8 mouse cellular contexts compared by ENCODE assay signal in genomic region chr13:54621960-54622521, GRCm38 (mm10). TPM values are rescaled to one million over a fixed set of nuclear protein-coding genes. Genes with fewer than 3 reads are reported as not detected.
DNase-seq lines count a peak whose midpoint lies in the region; ATAC-seq and TF ChIP-seq lines count a peak whose summit lies in the region.

No protein-coding gene starts in this region.

- ATAC-seq in kidney, embryonic 16.5 days (ENCODE audit: low FRiP score, low TSS enrichment): peak; percentile 32; the same call in 1 of the 2 replicates
- peak; percentile 36 for ATAC-seq in activated CD4-positive, CD25-positive, alpha-beta regulatory T cell, adult 4 months
- peak; percentile 36 for ATAC-seq in forebrain, postnatal 0 days
- ATAC-seq in liver, embryonic 12.5 days: peak; percentile 60

- peak overlapping the region; percentile 98 for H3K4me3 ChIP-seq in kidney, embryonic 16.5 days (ENCODE audit: low read length)
- H3K4me3 ChIP-seq in forebrain, postnatal 0 days (ENCODE audit: low read depth, low read length): peak overlapping the region; percentile 88
- peak overlapping the region; percentile 97 for H3K4me3 ChIP-seq in liver, embryonic 12.5 days
- peak overlapping the region; percentile 78 for H3K4me3 ChIP-seq in olfactory bulb, adult 2 months (ENCODE audit: insufficient read depth, low read depth, low read length)

- peaks cover 8% of the 10 kb centered on the region; the same call in 1 of the 2 replicates for H3K36me3 ChIP-seq in kidney, embryonic 16.5 days (ENCODE audit: insufficient read depth, low read length)
- no peaks in the 10 kb centered on the region for H3K36me3 ChIP-seq in forebrain, postnatal 0 days (ENCODE audit: insufficient read depth)
- H3K36me3 ChIP-seq in liver, embryonic 12.5 days: 0 out of 2 replicates have a peak, but pooled peaks cover 7% of the 10 kb centered on the region

- intact Hi-C loops in left cerebral cortex, postnatal 36 days (cut with DNase I): loop anchor here (1.0 kb wide), 2 partner anchors 12 to 32 kb away; partner anchors contain the start of genes Higd2a and Nop16

- H3K27me3 ChIP-seq in kidney, embryonic 16.5 days (ENCODE audit: insufficient read depth, low read length): no peaks in the 10 kb centered on the region
- peaks cover 3% of the 10 kb centered on the region; the same call in 1 of the 2 replicates for H3K27me3 ChIP-seq in forebrain, postnatal 0 days (ENCODE audit: insufficient read depth, low read length)
- peaks cover 10% of the 10 kb centered on the region for H3K27me3 ChIP-seq in liver, embryonic 12.5 days (replicated peaks)

- no peak for DNase-seq in kidney, adult 11 months
- DNase-seq in forebrain, postnatal 0 days: no peak
- DNase-seq in spleen, postnatal 4 days (ENCODE audit: low spot score in 2 of 2): no peak
- no peak for DNase-seq in left cerebral cortex, postnatal 36 days (ENCODE audit: low spot score in 2 of 2)

- no peaks in the 10 kb centered on the region for H3K9me3 ChIP-seq in kidney, embryonic 16.5 days (ENCODE audit: low read length)
- no peaks in the 10 kb centered on the region for H3K9me3 ChIP-seq in forebrain, postnatal 0 days (ENCODE audit: low read length)
- no peaks in the 10 kb centered on the region for H3K9me3 ChIP-seq in liver, embryonic 12.5 days (replicated peaks)

- peak overlapping the region; percentile 91 for H3K4me2 ChIP-seq in kidney, embryonic 16.5 days (replicated peaks; ENCODE audit: low read depth, low read length)
- peak overlapping the region; percentile 67 for H3K4me2 ChIP-seq in forebrain, postnatal 0 days (ENCODE audit: low read depth)
- peak overlapping the region; percentile 93 for H3K4me2 ChIP-seq in liver, embryonic 12.5 days

- TF ChIP-seq CTCF in forebrain, postnatal 0 days (IDR thresholded peaks at IDR 0.05; ENCODE audit: low read depth): no peak
- no peak for TF ChIP-seq CTCF in olfactory bulb, adult 2 months (IDR thresholded peaks at IDR 0.05; ENCODE audit: insufficient read depth, low read depth, low read length)

- WGBS in kidney, embryonic 16.5 days: under 1% methylated on average over 27 of the region's 27 CpGs
- WGBS in forebrain, postnatal 0 days: 1% methylated on average over 27 of the region's 27 CpGs
- WGBS in liver, embryonic 12.5 days (ENCODE audit: insufficient replicate concordance): 1% methylated on average over 27 of the region's 27 CpGs
- WGBS in olfactory bulb, adult 2 months: under 1% methylated on average over 27 of the region's 27 CpGs

- TF ChIP-seq POLR2A in olfactory bulb, adult 2 months (IDR thresholded peaks at IDR 0.05; ENCODE audit: insufficient read depth, low read depth, low read length): no peak

- H3K27ac ChIP-seq in kidney, embryonic 16.5 days (ENCODE audit: low read length): peak overlapping the region; percentile 83
- H3K27ac ChIP-seq in forebrain, postnatal 0 days (ENCODE audit: low read depth, low read length): peak overlapping the region; percentile 86
- peak overlapping the region; percentile 82 for H3K27ac ChIP-seq in liver, embryonic 12.5 days
- peak overlapping the region; percentile 1; the same call in 1 of the 2 replicates for H3K27ac ChIP-seq in olfactory bulb, adult 2 months (ENCODE audit: insufficient read depth, low read depth, low read length)

- H3K4me1 ChIP-seq in kidney, embryonic 16.5 days (ENCODE audit: insufficient read depth, low read length): peaks cover 13% of the 10 kb centered on the region
- peaks cover 3% of the 10 kb centered on the region; the same call in 1 of the 2 replicates for H3K4me1 ChIP-seq in forebrain, postnatal 0 days (ENCODE audit: insufficient read depth)
- H3K4me1 ChIP-seq in liver, embryonic 12.5 days: peaks cover 33% of the 10 kb centered on the region
- peaks cover 11% of the 10 kb centered on the region; the same call in 1 of the 2 replicates for H3K4me1 ChIP-seq in olfactory bulb, adult 2 months (ENCODE audit: control insufficient read depth, insufficient read depth, low read length)

- peak overlapping the region; percentile 97 for H3K9ac ChIP-seq in kidney, embryonic 16.5 days (replicated peaks; ENCODE audit: low read length)
- peak overlapping the region; percentile 83 for H3K9ac ChIP-seq in forebrain, postnatal 0 days
- H3K9ac ChIP-seq in liver, embryonic 12.5 days: peak overlapping the region; percentile 94

RNA-seq across cellular contexts. Expression of gene Faf2, which starts 0.5 kb away (rescaled TPM):
- polyA plus RNA-seq in kidney, embryonic 16.5 days (2015; fragmentation: Nextera tagmentation; extraction: Ambion mirVana): 76.0 and 83.6 TPM in 2 replicates
- polyA plus RNA-seq in activated CD4-positive, CD25-positive, alpha-beta regulatory T cell, adult 4 months (2017; shearing (Covaris generic)): 10 to 100 TPM; 80.6 to 89.1 TPM
- total RNA-seq in forebrain, postnatal 0 days (2014; rRNA removed): 54.5 and 60.5 TPM in 2 replicates
- 35.0 and 49.3 TPM in 2 replicates for polyA plus RNA-seq in forebrain, postnatal 0 days (2015; fragmentation: Nextera tagmentation; extraction: Ambion mirVana)
- 35.3 and 39.9 TPM in 2 replicates for polyA plus RNA-seq in liver, embryonic 12.5 days (2016; fragmentation: Nextera tagmentation; extraction: Ambion mirVana)
- polyA plus RNA-seq in olfactory bulb, adult 2 months (2012; ENCODE audit: insufficient read depth, insufficient read length, low replicate concordance, missing spikeins): not detected in 2 replicates
- total RNA-seq in left cerebral cortex, postnatal 36 days (2021): 10 to 100 TPM; 46.1 to 63.6 TPM

RNA-seq across cellular contexts. Expression of gene Cltb, which starts 10.9 kb away (rescaled TPM):
- polyA plus RNA-seq in kidney, embryonic 16.5 days (2015; fragmentation: Nextera tagmentation; extraction: Ambion mirVana): 45.2 and 47.1 TPM in 2 replicates
- 10 to 100 TPM; 11.7 TPM for polyA plus RNA-seq in activated CD4-positive, CD25-positive, alpha-beta regulatory T cell, adult 4 months (2017; shearing (Covaris generic))
- total RNA-seq in forebrain, postnatal 0 days (2014; rRNA removed): 224 and 233 TPM in 2 replicates
- 278 and 284 TPM in 2 replicates for polyA plus RNA-seq in forebrain, postnatal 0 days (2015; fragmentation: Nextera tagmentation; extraction: Ambion mirVana)
- 51.2 and 52.6 TPM in 2 replicates for polyA plus RNA-seq in liver, embryonic 12.5 days (2016; fragmentation: Nextera tagmentation; extraction: Ambion mirVana)
- polyA plus RNA-seq in olfactory bulb, adult 2 months (2012; ENCODE audit: insufficient read depth, insufficient read length, low replicate concordance, missing spikeins): not detected in 2 replicates
- 100 to 1,000 TPM; 308 to 344 TPM for total RNA-seq in left cerebral cortex, postnatal 36 days (2021)

RNA-seq across cellular contexts. Expression of gene Higd2a, which starts 32.0 kb away (rescaled TPM):
- polyA plus RNA-seq in kidney, embryonic 16.5 days (2015; fragmentation: Nextera tagmentation; extraction: Ambion mirVana): 203 and 208 TPM in 2 replicates
- polyA plus RNA-seq in activated CD4-positive, CD25-positive, alpha-beta regulatory T cell, adult 4 months (2017; shearing (Covaris generic)): 100 to 1,000 TPM; 130 to 146 TPM
- 110 and 148 TPM in 2 replicates for total RNA-seq in forebrain, postnatal 0 days (2014; rRNA removed)
- 326 and 343 TPM in 2 replicates for polyA plus RNA-seq in forebrain, postnatal 0 days (2015; fragmentation: Nextera tagmentation; extraction: Ambion mirVana)
- polyA plus RNA-seq in liver, embryonic 12.5 days (2016; fragmentation: Nextera tagmentation; extraction: Ambion mirVana): 127 and 135 TPM in 2 replicates
- polyA plus RNA-seq in olfactory bulb, adult 2 months (2012; ENCODE audit: insufficient read depth, insufficient read length, low replicate concordance, missing spikeins): not detected in 2 replicates
- total RNA-seq in left cerebral cortex, postnatal 36 days (2021): 100 to 1,000 TPM; 136 to 157 TPM

RNA-seq across cellular contexts. Expression of gene Nop16, which starts 32.2 kb away (rescaled TPM):
- 97.6 and 106 TPM in 2 replicates for polyA plus RNA-seq in kidney, embryonic 16.5 days (2015; fragmentation: Nextera tagmentation; extraction: Ambion mirVana)
- 10 to 100 TPM; 64.0 to 66.2 TPM for polyA plus RNA-seq in activated CD4-positive, CD25-positive, alpha-beta regulatory T cell, adult 4 months (2017; shearing (Covaris generic))
- total RNA-seq in forebrain, postnatal 0 days (2014; rRNA removed): 37.5 and 44.6 TPM in 2 replicates
- 58.0 and 64.6 TPM in 2 replicates for polyA plus RNA-seq in forebrain, postnatal 0 days (2015; fragmentation: Nextera tagmentation; extraction: Ambion mirVana)
- polyA plus RNA-seq in liver, embryonic 12.5 days (2016; fragmentation: Nextera tagmentation; extraction: Ambion mirVana): 82.4 and 85.5 TPM in 2 replicates
- polyA plus RNA-seq in olfactory bulb, adult 2 months (2012; ENCODE audit: insufficient read depth, insufficient read length, low replicate concordance, missing spikeins): not detected in 2 replicates
- total RNA-seq in left cerebral cortex, postnatal 36 days (2021): 10 to 100 TPM; 21.7 to 27.3 TPM

RNA-seq across cellular contexts. Expression of gene Arl10, which starts 47.2 kb away (rescaled TPM):
- 31.8 and 37.8 TPM in 2 replicates for polyA plus RNA-seq in kidney, embryonic 16.5 days (2015; fragmentation: Nextera tagmentation; extraction: Ambion mirVana)
- polyA plus RNA-seq in activated CD4-positive, CD25-positive, alpha-beta regulatory T cell, adult 4 months (2017; shearing (Covaris generic)): 1 to 10 TPM; 2.7 to 6.6 TPM
- 123 and 163 TPM in 2 replicates for total RNA-seq in forebrain, postnatal 0 days (2014; rRNA removed)
- polyA plus RNA-seq in forebrain, postnatal 0 days (2015; fragmentation: Nextera tagmentation; extraction: Ambion mirVana): 58.3 and 69.5 TPM in 2 replicates
- 10.7 and 10.9 TPM in 2 replicates for polyA plus RNA-seq in liver, embryonic 12.5 days (2016; fragmentation: Nextera tagmentation; extraction: Ambion mirVana)
- not detected in 2 replicates for polyA plus RNA-seq in olfactory bulb, adult 2 months (2012; ENCODE audit: insufficient read depth, insufficient read length, low replicate concordance, missing spikeins)
- 10 to 100 TPM; 24.1 to 27.8 TPM for total RNA-seq in left cerebral cortex, postnatal 36 days (2021)

Comparison
In these comparisons a context has a peak if more than half of its experiments do, and no peak if none do; other contexts are left out.
1. H3K27ac ChIP-seq: peak in every context shown above with its lines; median percentile 86 in forebrain, postnatal 0 days; 83 in kidney, embryonic 16.5 days; 82 in liver, embryonic 12.5 days; 1 in olfactory bulb, adult 2 months.